Mouse (Mus musculus): ENCODE results near the gene Cbx1.
"Not testable (repeated sequence)": the region's sequence is repeated elsewhere in the genome, so short reads cannot be mapped to it uniquely, and the experiment has no call there.

Cbx1 gene

GRCm38 (mm10) chr11:96838341-96838740, 49.4 kb downstream of the Cbx1 start:
- DNase-seq (ENCODE audit: low spot score) = no peak

GRCm38 (mm10) chr11:96839428-96839827, 50.5 kb downstream of the Cbx1 start:
- no peak for DNase-seq (ENCODE audit: low spot score)

GRCm38 (mm10) chr11:96839877-96840276, 51.0 kb downstream of the Cbx1 start:
- DNase-seq (ENCODE audit: low spot score) = no peak

- DNase-seq (ENCODE audit: low spot score) = no peak
Measured at GRCm38 (mm10) chr11:96840290-96840689, 51.4 kb downstream of the Cbx1 start.

GRCm38 (mm10) chr11:96843627-96844026, 54.7 kb downstream of the Cbx1 start:
- no peak for DNase-seq (ENCODE audit: low spot score)

GRCm38 (mm10) chr11:96847240-96847639, 58.3 kb downstream of the Cbx1 start:
- no peak for DNase-seq (ENCODE audit: low spot score)

- no peak for DNase-seq (ENCODE audit: low spot score)
Measured at GRCm38 (mm10) chr11:96848694-96849093, 59.8 kb downstream of the Cbx1 start.

- not testable (repeated sequence) for DNase-seq (ENCODE audit: low spot score)
Measured at GRCm38 (mm10) chr11:96849145-96849544, 60.2 kb downstream of the Cbx1 start.

- no peak for DNase-seq (ENCODE audit: low spot score)
Measured at GRCm38 (mm10) chr11:96849681-96850467, 60.9 kb downstream of the Cbx1 start, which contains the start of gene Copz2. Gene Copz2 (plus strand): TSS chr11:96849870.

GRCm38 (mm10) chr11:96857446-96857845, 68.5 kb downstream of the Cbx1 start:
- no peak for DNase-seq (ENCODE audit: low spot score)
